Comparison of ENCODE assay signal across 16 mouse cellular contexts in the genomic region with DNA sequence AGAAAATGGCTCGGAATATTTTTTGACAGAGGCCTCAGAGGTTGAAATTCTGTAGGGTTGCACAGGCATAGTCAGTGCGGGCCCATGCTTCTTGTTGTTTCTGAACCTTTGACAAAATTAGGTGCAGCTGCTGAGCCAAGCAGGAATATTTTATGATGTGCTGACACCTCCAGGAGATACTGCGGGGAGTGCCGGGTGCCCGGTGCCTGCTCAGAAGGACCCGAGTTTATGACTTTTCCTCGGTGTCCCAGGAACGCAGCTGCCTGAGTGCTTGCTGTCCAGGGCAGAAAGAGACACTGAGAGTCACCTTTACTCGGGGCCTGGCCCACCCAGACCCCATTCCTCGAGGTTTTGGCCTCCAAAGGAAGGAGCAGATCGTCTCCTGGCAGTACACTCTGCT.
DNase-seq lines count a peak whose midpoint lies in the region; ATAC-seq and TF ChIP-seq lines count a peak whose summit lies in the region.
"Had no signal": no experiment of that assay in that cellular context is flagged by ENCODE, and none has a peak within 500 bp of the region (broad histone marks: within the 10 kb centered on the region; RNA-seq: fewer than 3 reads in every experiment).

No protein-coding gene starts in this region.

- no peaks in the 10 kb centered on the region for H3K27me3 ChIP-seq in intestine, embryonic 16.5 days (replicated peaks; ENCODE audit: control insufficient read depth, insufficient read depth, low read length)
- H3K27me3 ChIP-seq in intestine, embryonic 15.5 days (replicated peaks), result no peaks in the 10 kb centered on the region
- H3K27me3 ChIP-seq in myocyte (ENCODE audit: control insufficient read depth, insufficient read depth, insufficient read length), result no peaks in the 10 kb centered on the region
- H3K27me3 ChIP-seq in midbrain, embryonic 13.5 days, result no peaks in the 10 kb centered on the region

- no peak overlapping the region for H3K9ac ChIP-seq in intestine, embryonic 16.5 days (ENCODE audit: low read depth, low read length)
- H3K9ac ChIP-seq in intestine, embryonic 15.5 days, result no peak overlapping the region
- H3K9ac ChIP-seq in midbrain, embryonic 13.5 days (replicated peaks), result no peak overlapping the region

- no peaks in the 10 kb centered on the region for H3K36me3 ChIP-seq in intestine, embryonic 16.5 days (ENCODE audit: control insufficient read depth, insufficient read depth, low read length)
- H3K36me3 ChIP-seq in intestine, embryonic 15.5 days, result no peaks in the 10 kb centered on the region
- no peaks in the 10 kb centered on the region for H3K36me3 ChIP-seq in myocyte (ENCODE audit: control insufficient read depth, insufficient read depth)
- H3K36me3 ChIP-seq in midbrain, embryonic 13.5 days, result no peaks in the 10 kb centered on the region
- H3K36me3 ChIP-seq: embryonic facial prominence, embryonic 10.5 days had no signal

- no peak for TF ChIP-seq POLR2A in myocyte (IDR thresholded peaks at IDR 0.05; ENCODE audit: insufficient read length, low read depth)

- no peak for TF ChIP-seq CTCF in gastrocnemius, adult 2 months (IDR thresholded peaks at IDR 0.05)

- peak; percentile 81 for DNase-seq in gastrocnemius, adult 2 months
- DNase-seq in gastrocnemius, postnatal 10 days, result no peak
- DNase-seq in gastrocnemius, postnatal 14 days, result peak; percentile 32
- no peak for DNase-seq in left cerebral cortex, adult 18-20 months (ENCODE audit: low spot score in 2 of 2)
- DNase-seq: adrenal gland, postnatal 10 days; cerebellum, adult 11 months; cerebellum, postnatal 25 days; right cerebral cortex, postnatal 14 days; thymus, adult 2 months had no signal

- WGBS in intestine, embryonic 16.5 days, result 69% methylated on average over 11 of the region's 11 CpGs
- 65% methylated on average over 11 of the region's 11 CpGs for WGBS in intestine, embryonic 15.5 days
- 84% methylated on average over 11 of the region's 11 CpGs for WGBS in midbrain, embryonic 13.5 days

- intact Hi-C loops in gastrocnemius, adult 2 months (cut with DNase I), result loop anchor here (5.0 kb wide), 1 partner anchor 220 kb away; a partner anchor contains a TSS
- intact Hi-C loops in gastrocnemius, postnatal 14 days (cut with DNase I; ENCODE audit: low total_unique reads), result no loop called here

- no peak for ATAC-seq in intestine, embryonic 16.5 days
- no peak for ATAC-seq in intestine, embryonic 15.5 days
- ATAC-seq in midbrain, embryonic 13.5 days, result no peak
- ATAC-seq: forebrain, embryonic 14.5 days; hindbrain, postnatal 0 days had no signal

- H3K79me2 ChIP-seq in myocyte (ENCODE audit: control insufficient read depth, insufficient read depth), result no peaks in the 10 kb centered on the region

- H3K4me1 ChIP-seq in intestine, embryonic 16.5 days (ENCODE audit: control insufficient read depth, insufficient read depth, low read length), result no peaks in the 10 kb centered on the region
- peaks cover 3% of the 10 kb centered on the region; the same call in 1 of the 2 replicates for H3K4me1 ChIP-seq in intestine, embryonic 15.5 days (replicated peaks)
- no peaks in the 10 kb centered on the region for H3K4me1 ChIP-seq in midbrain, embryonic 13.5 days (replicated peaks)
- H3K4me1 ChIP-seq: embryonic facial prominence, embryonic 10.5 days had no signal

- H3K9me3 ChIP-seq in intestine, embryonic 16.5 days (ENCODE audit: control insufficient read depth, low read length), result no peaks in the 10 kb centered on the region
- no peaks in the 10 kb centered on the region for H3K9me3 ChIP-seq in intestine, embryonic 15.5 days
- H3K9me3 ChIP-seq in midbrain, embryonic 13.5 days, result no peaks in the 10 kb centered on the region
- H3K9me3 ChIP-seq: embryonic facial prominence, embryonic 10.5 days had no signal

- H3K4me2 ChIP-seq in intestine, embryonic 16.5 days (ENCODE audit: low read depth, low read length), result no peak overlapping the region
- no peak overlapping the region for H3K4me2 ChIP-seq in intestine, embryonic 15.5 days (replicated peaks)
- H3K4me2 ChIP-seq in myocyte (ENCODE audit: low read depth), result no peak overlapping the region
- no peak overlapping the region for H3K4me2 ChIP-seq in midbrain, embryonic 13.5 days (replicated peaks)

- H3ac ChIP-seq in myocyte (ENCODE audit: control insufficient read depth, insufficient read length), result no peak overlapping the region

- H3K27ac ChIP-seq in gastrocnemius, adult 2 months, result peak overlapping the region; percentile 73
- H3K27ac ChIP-seq in intestine, embryonic 16.5 days (ENCODE audit: low read length), result peak overlapping the region; percentile 38; the same call in 1 of the 2 replicates
- no peak overlapping the region for H3K27ac ChIP-seq in intestine, embryonic 15.5 days
- no peak overlapping the region for H3K27ac ChIP-seq in midbrain, embryonic 13.5 days
- H3K27ac ChIP-seq: embryonic facial prominence, embryonic 10.5 days; hindbrain, postnatal 0 days had no signal

- H3K4me3 ChIP-seq in gastrocnemius, adult 2 months, result no peak overlapping the region
- H3K4me3 ChIP-seq in intestine, embryonic 16.5 days (ENCODE audit: low read length), result no peak overlapping the region
- H3K4me3 ChIP-seq in intestine, embryonic 15.5 days (replicated peaks), result no peak overlapping the region
- H3K4me3 ChIP-seq in myocyte, result no peak overlapping the region
- no peak overlapping the region for H3K4me3 ChIP-seq in midbrain, embryonic 13.5 days (replicated peaks)
- H3K4me3 ChIP-seq: embryonic facial prominence, embryonic 10.5 days had no signal

TF ChIP-seq in myocyte, 11 proteins besides CTCF, POLR2A, EP300 and RAD21:
- no peak for TF ChIP-seq SRF (IDR thresholded peaks at IDR 0.05; ENCODE audit: control insufficient read depth, insufficient read length, low read depth)
- peak in 2 of 3 experiments; percentile 40 to 53 for TF ChIP-seq MYOG (IDR thresholded peaks at IDR 0.05; ENCODE audit: control insufficient read depth in 1 of 3, insufficient read depth in 1 of 3, insufficient read length in 2 of 3, low read depth in 2 of 3)
- TF ChIP-seq MYOD1 (IDR thresholded peaks at IDR 0.05; ENCODE audit: control insufficient read depth in 1 of 3, insufficient read length in 2 of 3, low read depth in 2 of 3), result peak in 1 of 3 experiments; percentile 32
TF ChIP-seq in myocyte: peak in this region for 2.

Comparison
In these comparisons a context has a peak if more than half of its experiments do, and no peak if none do; other contexts are left out.
1. DNase-seq: peak in gastrocnemius, adult 2 months (single experiment) and gastrocnemius, postnatal 14 days (single experiment); none in gastrocnemius, postnatal 10 days (single experiment) and left cerebral cortex, adult 18-20 months (0 of 2).
2. H3K27ac ChIP-seq: peak in gastrocnemius, adult 2 months (single experiment) and intestine, embryonic 16.5 days (single experiment); none in intestine, embryonic 15.5 days (single experiment) and midbrain, embryonic 13.5 days (single experiment).